Mouse (Mus musculus) ES-E14 (cell line): ENCODE measurements around the gene Pan2.

Experiments used
- CHD2 ChIP-seq: IDR thresholded peaks from 2 replicates; pipeline ENCODE4 v1.6.1; 2014; ENCODE audit warnings: mild to moderate bottlenecking, low read depth, low read length, inconsistent platforms
- ZC3H11A ChIP-seq: IDR thresholded peaks from 2 replicates; pipeline ENCODE4 v1.6.1; 2012; ENCODE audit warnings: low read depth, mild to moderate bottlenecking, inconsistent platforms, low read length, borderline replicate concordance

DNA sequence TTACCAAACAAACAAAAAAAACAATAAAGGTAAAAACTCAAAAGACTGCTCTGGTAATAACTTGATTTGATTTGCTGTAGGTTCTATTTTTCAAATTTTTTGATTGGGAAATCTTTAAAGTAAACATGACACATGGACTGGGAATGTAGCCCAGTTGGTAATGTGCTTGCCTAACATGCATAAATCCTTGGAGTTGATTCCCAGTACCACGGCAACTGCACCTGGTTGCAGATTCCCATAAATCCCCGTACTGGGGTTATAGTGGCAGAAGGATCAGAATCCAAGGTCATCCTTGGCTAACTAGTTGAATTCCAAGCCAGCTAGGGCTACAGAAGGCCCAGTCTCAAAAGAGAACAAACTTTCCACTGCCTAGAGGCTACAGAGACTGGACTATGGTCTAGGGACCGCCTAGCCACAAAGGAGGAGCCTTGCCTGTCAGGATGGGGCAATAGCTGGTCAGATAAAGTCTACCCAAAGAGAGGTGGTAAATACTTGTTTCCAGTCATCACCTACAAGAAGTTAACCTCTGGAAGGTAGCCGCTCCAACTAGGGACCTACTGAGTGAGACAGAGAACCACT lies 49.4 kb upstream of the Pan2 start, which contains the start of gene Apon:
- TF ChIP-seq ZC3H11A (no peak), CHD2 (no peak)
